Mouse (Mus musculus): ENCODE measurements around the gene Cln3. TPM values are rescaled to one million over a fixed set of nuclear protein-coding genes. Genes with fewer than 3 reads are reported as not detected.

The Cln3 gene
- total and polyA plus RNA-seq, 3 experiments: 19.1 to 47.2 (median 20.7) TPM

- dilution Hi-C loops (cut with MboI; ENCODE audit: extremely low pct_ligation_motif_present, extremely low pct_unique_long_range_greater_than_20kb, low sequenced_read_pairs): no loop called here
- Histone ChIP-seq H3K9me3 (replicated peaks; ENCODE audit: low read length) (no peaks in the 10 kb centered on the region), H3K4me2 (ENCODE audit: insufficient read depth, low read depth, poor library complexity, severe bottlenecking) (no peak overlapping the region), H3K79me2 (replicated peaks; ENCODE audit: control insufficient read depth, extremely low read depth, insufficient read depth, poor library complexity, severe bottlenecking) (no peaks in the 10 kb centered on the region), H3K9ac (ENCODE audit: insufficient read depth, low read depth) (no peak overlapping the region), H3K4me3 (replicated peaks in 1 of 3; ENCODE audit: low read depth in 2 of 3, low read length in 2 of 3, poor library complexity in 1 of 3) (no peak overlapping the region), H3K27me3 (replicated peaks) (no peaks in the 10 kb centered on the region), H3K27ac (ENCODE audit: insufficient read depth, low read depth) (no peak overlapping the region), H3K36me3 (replicated peaks in 1 of 2; ENCODE audit: control insufficient read depth in 1 of 2, insufficient read depth in 1 of 2, low read length in 1 of 2) (no peaks in the 10 kb centered on the region), H3K4me1 (ENCODE audit: control insufficient read depth in 1 of 2, insufficient read depth in 2 of 2) (peaks cover 0 to 4% of the 10 kb centered on the region in 2 experiments; a peak in 2 of 4 replicates)
- DNase-seq (ENCODE audit: extremely low read depth): no peak
- TF ChIP-seq CTCF (conservative IDR thresholded peaks at IDR 0.05 in 1 of 2, IDR thresholded peaks at IDR 0.05 in 1 of 2; ENCODE audit: low read depth in 2 of 2, low read length in 2 of 2) (no peak), CHD1 (IDR thresholded peaks at IDR 0.05; ENCODE audit: low read depth, low read length) (no peak), POLR2A (IDR thresholded peaks at IDR 0.05; ENCODE audit: low read depth, low read length) (no peak), ZKSCAN1 (IDR thresholded peaks at IDR 0.05; ENCODE audit: borderline replicate concordance, low read depth, low read length) (no peak), MEF2A (IDR thresholded peaks at IDR 0.05; ENCODE audit: borderline replicate concordance, low read depth, low read length) (no peak), KAT2A (IDR thresholded peaks at IDR 0.05; ENCODE audit: insufficient replicate concordance, low read length) (no peak), USF2 (conservative IDR thresholded peaks at IDR 0.05; ENCODE audit: low read depth, low read length) (no peak), JUN (IDR thresholded peaks at IDR 0.05; ENCODE audit: insufficient read depth, low read depth, low read length) (no peak), CHD2 (IDR thresholded peaks at IDR 0.05; ENCODE audit: low read length) (no peak), ETS1 (conservative IDR thresholded peaks at IDR 0.05; ENCODE audit: low read depth, low read length) (no peak), SIN3A (IDR thresholded peaks at IDR 0.05; ENCODE audit: low read length) (no peak), TBP (conservative IDR thresholded peaks at IDR 0.05; ENCODE audit: low read depth, low read length) (no peak), TCF12 (IDR thresholded peaks at IDR 0.05; ENCODE audit: low read depth, low read length) (no peak), GABPA (IDR thresholded peaks at IDR 0.05; ENCODE audit: insufficient replicate concordance, low read depth, low read length) (no peak), MAX (IDR thresholded peaks at IDR 0.05; ENCODE audit: low read length) (no peak), ZNF384 (IDR thresholded peaks at IDR 0.05; ENCODE audit: low read depth, low read length) (no peak), MAFK (IDR thresholded peaks at IDR 0.05; ENCODE audit: insufficient replicate concordance, low read length) (no peak), NELFE (IDR thresholded peaks at IDR 0.05; ENCODE audit: low read depth, low read length) (no peak)
- in situ Hi-C loops (cut with MboI; ENCODE audit: low pct_ligation_motif_present, low pct_unique_long_range_greater_than_20kb, low sequenced_read_pairs): no loop called here
Measured at GRCm38 (mm10) chr7:126523316-126523715, 62.3 kb downstream of the Cln3 start.

Other genes starting within 250 kb of the Cln3 start
Only the 20 nearest of the 25 such genes appear.
- 7.8 and 8.8 TPM in 2 replicates for gene Nfatc2ip, start 189.1 kb downstream of the Cln3 start, total RNA-seq (2012; rRNA removed)
- gene Nfatc2ip, start 189.1 kb downstream of the Cln3 start, total RNA-seq (2014; rRNA removed): 15.0 and 16.8 TPM in 2 replicates
- 13.0 and 13.9 TPM in 2 replicates for gene Nfatc2ip, start 189.1 kb downstream of the Cln3 start, polyA plus RNA-seq (2012; ENCODE audit: insufficient read length, low read depth)
- 132 and 143 TPM in 2 replicates for gene Cd19, start 170.9 kb downstream of the Cln3 start, total RNA-seq (2012; rRNA removed)
- 139 and 141 TPM in 2 replicates for gene Cd19, start 170.9 kb downstream of the Cln3 start, total RNA-seq (2014; rRNA removed)
- gene Cd19, start 170.9 kb downstream of the Cln3 start, polyA plus RNA-seq (2012; ENCODE audit: insufficient read length, low read depth): 199 and 234 TPM in 2 replicates
- 38.5 and 40.3 TPM in 2 replicates for gene Rabep2, start 157.1 kb downstream of the Cln3 start, total RNA-seq (2012; rRNA removed)
- 35.7 and 42.6 TPM in 2 replicates for gene Rabep2, start 157.1 kb downstream of the Cln3 start, total RNA-seq (2014; rRNA removed)
- gene Rabep2, start 157.1 kb downstream of the Cln3 start, polyA plus RNA-seq (2012; ENCODE audit: insufficient read length, low read depth): 33.7 and 36.6 TPM in 2 replicates
- gene Atp2a1, start 122.7 kb downstream of the Cln3 start, total RNA-seq (2012; rRNA removed): 0.25 and 0.38 TPM in 2 replicates
- not detected in 2 replicates for gene Atp2a1, start 122.7 kb downstream of the Cln3 start, total RNA-seq (2014; rRNA removed)
- 0.74 and 0.75 TPM in 2 replicates for gene Atp2a1, start 122.7 kb downstream of the Cln3 start, polyA plus RNA-seq (2012; ENCODE audit: insufficient read length, low read depth)
- gene Sh2b1, start 110.4 kb downstream of the Cln3 start, total RNA-seq (2012; rRNA removed): 11.8 and 13.4 TPM in 2 replicates
- gene Sh2b1, start 110.4 kb downstream of the Cln3 start, total RNA-seq (2014; rRNA removed): 5.2 and 5.5 TPM in 2 replicates
- 31.3 and 34.1 TPM in 2 replicates for gene Sh2b1, start 110.4 kb downstream of the Cln3 start, polyA plus RNA-seq (2012; ENCODE audit: insufficient read length, low read depth)
- 156 and 183 TPM in 2 replicates for gene Tufm, start 98.5 kb downstream of the Cln3 start, total RNA-seq (2012; rRNA removed)
- gene Tufm, start 98.5 kb downstream of the Cln3 start, total RNA-seq (2014; rRNA removed): 115 and 123 TPM in 2 replicates
- gene Tufm, start 98.5 kb downstream of the Cln3 start, polyA plus RNA-seq (2012; ENCODE audit: insufficient read length, low read depth): 219 and 224 TPM in 2 replicates
- gene Atxn2l, start 82.4 kb downstream of the Cln3 start, total RNA-seq (2012; rRNA removed): 42.4 and 64.2 TPM in 2 replicates
- 16.5 and 18.8 TPM in 2 replicates for gene Atxn2l, start 82.4 kb downstream of the Cln3 start, total RNA-seq (2014; rRNA removed)
- gene Atxn2l, start 82.4 kb downstream of the Cln3 start, polyA plus RNA-seq (2012; ENCODE audit: insufficient read length, low read depth): 104 and 122 TPM in 2 replicates
- gene Eif3c, start 19.4 kb downstream of the Cln3 start, total RNA-seq (2012; rRNA removed): 246 and 276 TPM in 2 replicates
- gene Eif3c, start 19.4 kb downstream of the Cln3 start, total RNA-seq (2014; rRNA removed): 194 and 202 TPM in 2 replicates
- gene Eif3c, start 19.4 kb downstream of the Cln3 start, polyA plus RNA-seq (2012; ENCODE audit: insufficient read length, low read depth): 330 and 348 TPM in 2 replicates
- gene Apobr, start 875 bp downstream of the Cln3 start, total RNA-seq (2012; rRNA removed): 1.3 and 1.8 TPM in 2 replicates
- gene Apobr, start 875 bp downstream of the Cln3 start, total RNA-seq (2014; rRNA removed): 1.5 and 1.6 TPM in 2 replicates
- 9.7 and 10.1 TPM in 2 replicates for gene Apobr, start 875 bp downstream of the Cln3 start, polyA plus RNA-seq (2012; ENCODE audit: insufficient read length, low read depth)
- gene Il27, start 9.1 kb upstream of the Cln3 start, total RNA-seq (2012; rRNA removed): not detected in 2 replicates
- not detected in 2 replicates for gene Il27, start 9.1 kb upstream of the Cln3 start, total RNA-seq (2014; rRNA removed)
- 0.31 TPM in 1 of 2 replicates, not detected in the other for gene Il27, start 9.1 kb upstream of the Cln3 start, polyA plus RNA-seq (2012; ENCODE audit: insufficient read length, low read depth)
- gene Nupr1, start 45.0 kb upstream of the Cln3 start, total RNA-seq (2012; rRNA removed): 4.9 and 13.9 TPM in 2 replicates
- 5.5 and 6.4 TPM in 2 replicates for gene Nupr1, start 45.0 kb upstream of the Cln3 start, total RNA-seq (2014; rRNA removed)
- 12.5 and 13.5 TPM in 2 replicates for gene Nupr1, start 45.0 kb upstream of the Cln3 start, polyA plus RNA-seq (2012; ENCODE audit: insufficient read length, low read depth)
- gene Sgf29, start 63.5 kb upstream of the Cln3 start, total RNA-seq (2012; rRNA removed): 45.9 and 55.6 TPM in 2 replicates
- gene Sgf29, start 63.5 kb upstream of the Cln3 start, total RNA-seq (2014; rRNA removed): 20.5 and 31.7 TPM in 2 replicates
- gene Sgf29, start 63.5 kb upstream of the Cln3 start, polyA plus RNA-seq (2012; ENCODE audit: insufficient read length, low read depth): 70.0 and 71.7 TPM in 2 replicates
- gene Sult1a1, start 90.6 kb upstream of the Cln3 start, total RNA-seq (2012; rRNA removed): 0.17 and 0.34 TPM in 2 replicates
- gene Sult1a1, start 90.6 kb upstream of the Cln3 start, total RNA-seq (2014; rRNA removed): 0.80 and 0.87 TPM in 2 replicates
- 0.87 and 1.4 TPM in 2 replicates for gene Sult1a1, start 90.6 kb upstream of the Cln3 start, polyA plus RNA-seq (2012; ENCODE audit: insufficient read length, low read depth)
- gene Bola2, start 109.6 kb upstream of the Cln3 start, total RNA-seq (2012; rRNA removed): 136 and 155 TPM in 2 replicates
- gene Bola2, start 109.6 kb upstream of the Cln3 start, total RNA-seq (2014; rRNA removed): 60.4 and 72.8 TPM in 2 replicates
- gene Bola2, start 109.6 kb upstream of the Cln3 start, polyA plus RNA-seq (2012; ENCODE audit: insufficient read length, low read depth): 341 and 353 TPM in 2 replicates
- gene Slx1b, start 110.0 kb upstream of the Cln3 start, total RNA-seq (2012; rRNA removed): 5.0 and 5.6 TPM in 2 replicates
- 4.4 and 4.7 TPM in 2 replicates for gene Slx1b, start 110.0 kb upstream of the Cln3 start, total RNA-seq (2014; rRNA removed)
- 5.6 and 8.3 TPM in 2 replicates for gene Slx1b, start 110.0 kb upstream of the Cln3 start, polyA plus RNA-seq (2012; ENCODE audit: insufficient read length, low read depth)
- 287 and 312 TPM in 2 replicates for gene Coro1a, start 122.0 kb upstream of the Cln3 start, total RNA-seq (2012; rRNA removed)
- 349 and 371 TPM in 2 replicates for gene Coro1a, start 122.0 kb upstream of the Cln3 start, total RNA-seq (2014; rRNA removed)
- 203 and 228 TPM in 2 replicates for gene Coro1a, start 122.0 kb upstream of the Cln3 start, polyA plus RNA-seq (2012; ENCODE audit: insufficient read length, low read depth)
- 13.2 and 25.3 TPM in 2 replicates for gene Mapk3, start 173.8 kb upstream of the Cln3 start, total RNA-seq (2012; rRNA removed)
- gene Mapk3, start 173.8 kb upstream of the Cln3 start, total RNA-seq (2014; rRNA removed): 20.3 and 22.4 TPM in 2 replicates
- gene Mapk3, start 173.8 kb upstream of the Cln3 start, polyA plus RNA-seq (2012; ENCODE audit: insufficient read length, low read depth): 38.9 and 48.5 TPM in 2 replicates
- 1.0 and 1.5 TPM in 2 replicates for gene Gdpd3, start 180.5 kb upstream of the Cln3 start, total RNA-seq (2012; rRNA removed)
- gene Gdpd3, start 180.5 kb upstream of the Cln3 start, total RNA-seq (2014; rRNA removed): 0.63 and 1.3 TPM in 2 replicates
- gene Gdpd3, start 180.5 kb upstream of the Cln3 start, polyA plus RNA-seq (2012; ENCODE audit: insufficient read length, low read depth): 1.6 and 2.2 TPM in 2 replicates
- gene Ypel3, start 191.1 kb upstream of the Cln3 start, total RNA-seq (2012; rRNA removed): 13.9 and 38.9 TPM in 2 replicates
- gene Ypel3, start 191.1 kb upstream of the Cln3 start, total RNA-seq (2014; rRNA removed): 26.0 and 33.9 TPM in 2 replicates
- 40.5 and 44.0 TPM in 2 replicates for gene Ypel3, start 191.1 kb upstream of the Cln3 start, polyA plus RNA-seq (2012; ENCODE audit: insufficient read length, low read depth)
- gene Tbx6, start 195.7 kb upstream of the Cln3 start, total RNA-seq (2012; rRNA removed): 15.2 and 15.8 TPM in 2 replicates
- 12.3 and 12.8 TPM in 2 replicates for gene Tbx6, start 195.7 kb upstream of the Cln3 start, total RNA-seq (2014; rRNA removed)
- gene Tbx6, start 195.7 kb upstream of the Cln3 start, polyA plus RNA-seq (2012; ENCODE audit: insufficient read length, low read depth): 29.2 and 31.5 TPM in 2 replicates